ENCODE assay signal across 8 mouse cellular contexts in genomic region chr10:127166771-127167613, GRCm38 (mm10). TPM values are rescaled to one million over a fixed set of nuclear protein-coding genes. Genes with fewer than 3 reads are reported as not detected.
A peak's percentile ranks its signal among the peaks of the same experiment; 100 is the strongest.
DNase-seq lines count a peak whose midpoint lies in the region; ATAC-seq and TF ChIP-seq lines count a peak whose summit lies in the region.

No protein-coding gene starts in this region.

- H3K27ac ChIP-seq in layer of hippocampus, adult 2 months: peak overlapping the region; percentile 99
- no peak overlapping the region for H3K27ac ChIP-seq in limb, embryonic 12.5 days
- H3K27ac ChIP-seq in neural tube, embryonic 13.5 days (replicated peaks): peak overlapping the region; percentile 91

- H3K4me1 ChIP-seq in limb, embryonic 12.5 days (replicated peaks): peaks cover 29% of the 10 kb centered on the region
- peaks cover 49% of the 10 kb centered on the region for H3K4me1 ChIP-seq in neural tube, embryonic 13.5 days (replicated peaks)

- peaks cover 92% of the 10 kb centered on the region for H3K27me3 ChIP-seq in limb, embryonic 12.5 days
- peaks cover 68% of the 10 kb centered on the region for H3K27me3 ChIP-seq in neural tube, embryonic 13.5 days

- peak overlapping the region; percentile 88 for H3K4me3 ChIP-seq in layer of hippocampus, adult 2 months
- H3K4me3 ChIP-seq in limb, embryonic 12.5 days (replicated peaks): peak overlapping the region; percentile 63; the same call in 1 of the 2 replicates
- peak overlapping the region; percentile 83 for H3K4me3 ChIP-seq in neural tube, embryonic 13.5 days

- no peak for DNase-seq in layer of hippocampus, adult 2 months (ENCODE audit: low spot score in 2 of 2)
- DNase-seq in layer of hippocampus, adult 18-20 months (ENCODE audit: low spot score in 2 of 2): no peak
- DNase-seq in fat pad, adult 2 months (ENCODE audit: extremely low read depth, low read depth, low spot score): peak; percentile 46
- no peak for DNase-seq in embryo, embryonic 11 days
- DNase-seq in urinary bladder, adult 18-20 months (ENCODE audit: low spot score in 2 of 2): no peak
- no peak for DNase-seq in urinary bladder, adult 2 months (ENCODE audit: low spot score)

- H3K4me2 ChIP-seq in limb, embryonic 12.5 days: no peak overlapping the region
- peak overlapping the region; percentile 95 for H3K4me2 ChIP-seq in neural tube, embryonic 13.5 days

- WGBS in limb, embryonic 12.5 days: 17% methylated on average over 15 of the region's 15 CpGs
- WGBS in neural tube, embryonic 13.5 days: 22% methylated on average over 15 of the region's 15 CpGs

- no peak for ATAC-seq in limb, embryonic 12.5 days (ENCODE audit: insufficient number of reproducible peaks, insufficient read depth, low FRiP score, low TSS enrichment, low read depth)
- 0 out of 2 replicates have a peak, but pooled peaks have one; percentile 1 for ATAC-seq in neural tube, embryonic 13.5 days (ENCODE audit: low read depth)

- H3K9me3 ChIP-seq in limb, embryonic 12.5 days: no peaks in the 10 kb centered on the region
- no peaks in the 10 kb centered on the region for H3K9me3 ChIP-seq in neural tube, embryonic 13.5 days

- no peaks in the 10 kb centered on the region for H3K36me3 ChIP-seq in limb, embryonic 12.5 days
- peaks cover 27% of the 10 kb centered on the region for H3K36me3 ChIP-seq in neural tube, embryonic 13.5 days

- H3K9ac ChIP-seq in limb, embryonic 12.5 days (replicated peaks): no peak overlapping the region
- peak overlapping the region; percentile 98 for H3K9ac ChIP-seq in neural tube, embryonic 13.5 days

- no peak for TF ChIP-seq CTCF in layer of hippocampus, adult 2 months (conservative IDR thresholded peaks at IDR 0.05)

RNA-seq across cellular contexts. Expression of gene B4galnt1, which starts 2.0 kb away (rescaled TPM):
- 100 to 1,000 TPM; 116 to 123 TPM for total RNA-seq in layer of hippocampus, adult 2 months (2021)
- total RNA-seq in layer of hippocampus, adult 18-20 months (2021): 100 to 1,000 TPM; 122 to 124 TPM
- 4.3 and 5.0 TPM in 2 replicates for polyA plus RNA-seq in limb, embryonic 12.5 days (2016; fragmentation: Nextera tagmentation; extraction: Ambion mirVana)
- 45.0 and 45.1 TPM in 2 replicates for polyA plus RNA-seq in neural tube, embryonic 13.5 days (2015; fragmentation: Nextera tagmentation; extraction: Ambion mirVana)
- polyA plus RNA-seq in urinary bladder, adult 2 months (2012; rRNA removed): 6.2 and 7.9 TPM in 2 replicates

RNA-seq across cellular contexts. Expression of gene Slc26a10, which starts 13.5 kb away (rescaled TPM):
- 10 to 100 TPM; 21.9 to 25.4 TPM for total RNA-seq in layer of hippocampus, adult 2 months (2021)
- total RNA-seq in layer of hippocampus, adult 18-20 months (2021): 10 to 100 TPM; 10.2 to 13.5 TPM
- 3.4 and 3.5 TPM in 2 replicates for polyA plus RNA-seq in limb, embryonic 12.5 days (2016; fragmentation: Nextera tagmentation; extraction: Ambion mirVana)
- polyA plus RNA-seq in neural tube, embryonic 13.5 days (2015; fragmentation: Nextera tagmentation; extraction: Ambion mirVana): 0.83 and 0.93 TPM in 2 replicates
- 0.72 and 1.5 TPM in 2 replicates for polyA plus RNA-seq in urinary bladder, adult 2 months (2012; rRNA removed)

RNA-seq across cellular contexts. Expression of gene Arhgef25, which starts 22.9 kb away (rescaled TPM):
- total RNA-seq in layer of hippocampus, adult 2 months (2021): 100 to 1,000 TPM; 395 to 408 TPM
- total RNA-seq in layer of hippocampus, adult 18-20 months (2021): 100 to 1,000 TPM; 338 to 373 TPM
- 67.5 and 74.1 TPM in 2 replicates for polyA plus RNA-seq in limb, embryonic 12.5 days (2016; fragmentation: Nextera tagmentation; extraction: Ambion mirVana)
- 38.1 and 42.0 TPM in 2 replicates for polyA plus RNA-seq in neural tube, embryonic 13.5 days (2015; fragmentation: Nextera tagmentation; extraction: Ambion mirVana)
- polyA plus RNA-seq in urinary bladder, adult 2 months (2012; rRNA removed): 178 and 188 TPM in 2 replicates

RNA-seq across cellular contexts. Expression of gene Dtx3, which starts 28.5 kb away (rescaled TPM):
- total RNA-seq in layer of hippocampus, adult 2 months (2021): 100 to 1,000 TPM; 227 to 255 TPM
- total RNA-seq in layer of hippocampus, adult 18-20 months (2021): 100 to 1,000 TPM; 210 to 217 TPM
- 150 and 166 TPM in 2 replicates for polyA plus RNA-seq in limb, embryonic 12.5 days (2016; fragmentation: Nextera tagmentation; extraction: Ambion mirVana)
- 188 and 221 TPM in 2 replicates for polyA plus RNA-seq in neural tube, embryonic 13.5 days (2015; fragmentation: Nextera tagmentation; extraction: Ambion mirVana)
- polyA plus RNA-seq in urinary bladder, adult 2 months (2012; rRNA removed): 193 and 272 TPM in 2 replicates

RNA-seq across cellular contexts. Expression of gene Pip4k2c, which starts 44.4 kb away (rescaled TPM):
- 10 to 100 TPM; 98.0 to 98.6 TPM for total RNA-seq in layer of hippocampus, adult 2 months (2021)
- total RNA-seq in layer of hippocampus, adult 18-20 months (2021): 100 to 1,000 TPM; 103 to 114 TPM
- 27.3 and 28.0 TPM in 2 replicates for polyA plus RNA-seq in limb, embryonic 12.5 days (2016; fragmentation: Nextera tagmentation; extraction: Ambion mirVana)
- polyA plus RNA-seq in neural tube, embryonic 13.5 days (2015; fragmentation: Nextera tagmentation; extraction: Ambion mirVana): 20.2 and 20.7 TPM in 2 replicates
- polyA plus RNA-seq in urinary bladder, adult 2 months (2012; rRNA removed): 47.7 and 48.4 TPM in 2 replicates
